Mouse (Mus musculus): Measurements from ENCODE around the gene Slit3. TPM values are rescaled to one million over a fixed set of nuclear protein-coding genes. Genes with fewer than 3 reads are reported as not detected.

Slit3 gene
- total and polyA plus RNA-seq, 3 experiments = 0.55 to 4.8 (median 2.8) TPM

DNA sequence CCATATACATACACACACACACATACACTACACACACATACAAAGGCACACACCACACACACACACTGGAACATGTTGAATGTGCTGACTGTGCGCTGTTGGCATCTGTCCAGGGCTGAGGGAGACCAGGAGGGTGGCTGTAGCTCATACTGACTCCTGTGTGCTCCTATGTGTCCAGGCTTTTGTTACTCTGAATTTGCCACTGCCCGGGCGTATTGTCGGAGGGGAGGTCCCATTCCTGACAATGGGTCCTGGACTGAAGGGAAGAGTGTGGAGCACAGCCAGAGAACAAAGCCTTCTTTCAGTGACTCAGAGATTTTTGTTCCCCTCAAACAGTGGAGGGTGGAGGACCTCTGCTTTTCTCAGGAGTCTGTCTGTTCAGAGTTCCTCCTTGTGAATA is 402.7 kb downstream of the Slit3 start:
- Histone ChIP-seq H3K4me3 (replicated peaks in 1 of 3; ENCODE audit: low read depth in 2 of 3, low read length in 2 of 3, poor library complexity in 1 of 3) (no peak overlapping the region), H3K9me3 (replicated peaks; ENCODE audit: low read length) (no peaks in the 10 kb centered on the region), H3K27me3 (replicated peaks) (no peaks in the 10 kb centered on the region), H3K79me2 (replicated peaks; ENCODE audit: control insufficient read depth, extremely low read depth, insufficient read depth, poor library complexity, severe bottlenecking) (no peaks in the 10 kb centered on the region), H3K36me3 (replicated peaks in 1 of 2; ENCODE audit: control insufficient read depth in 1 of 2, insufficient read depth in 1 of 2, low read length in 1 of 2) (no peaks in the 10 kb centered on the region), H3K4me2 (ENCODE audit: insufficient read depth, low read depth, poor library complexity, severe bottlenecking) (no peak overlapping the region), H3K4me1 (ENCODE audit: control insufficient read depth in 1 of 2, insufficient read depth in 2 of 2) (peaks cover 2 to 12% of the 10 kb centered on the region in 2 experiments; a peak in 3 of 4 replicates), H3K9ac (ENCODE audit: insufficient read depth, low read depth) (no peak overlapping the region), H3K27ac (ENCODE audit: insufficient read depth, low read depth) (no peak overlapping the region)
- TF ChIP-seq RCOR1 (conservative IDR thresholded peaks at IDR 0.05; ENCODE audit: low read depth, low read length) (no peak), MXI1 (IDR thresholded peaks at IDR 0.05; ENCODE audit: low read depth, low read length) (no peak)
- no peak for DNase-seq (ENCODE audit: extremely low read depth)
- dilution Hi-C loops (cut with MboI; ENCODE audit: extremely low pct_ligation_motif_present, extremely low pct_unique_long_range_greater_than_20kb, low sequenced_read_pairs) = no loop called here
- in situ Hi-C loops (cut with MboI; ENCODE audit: low pct_ligation_motif_present, low pct_unique_long_range_greater_than_20kb, low sequenced_read_pairs) = no loop called here

DNA sequence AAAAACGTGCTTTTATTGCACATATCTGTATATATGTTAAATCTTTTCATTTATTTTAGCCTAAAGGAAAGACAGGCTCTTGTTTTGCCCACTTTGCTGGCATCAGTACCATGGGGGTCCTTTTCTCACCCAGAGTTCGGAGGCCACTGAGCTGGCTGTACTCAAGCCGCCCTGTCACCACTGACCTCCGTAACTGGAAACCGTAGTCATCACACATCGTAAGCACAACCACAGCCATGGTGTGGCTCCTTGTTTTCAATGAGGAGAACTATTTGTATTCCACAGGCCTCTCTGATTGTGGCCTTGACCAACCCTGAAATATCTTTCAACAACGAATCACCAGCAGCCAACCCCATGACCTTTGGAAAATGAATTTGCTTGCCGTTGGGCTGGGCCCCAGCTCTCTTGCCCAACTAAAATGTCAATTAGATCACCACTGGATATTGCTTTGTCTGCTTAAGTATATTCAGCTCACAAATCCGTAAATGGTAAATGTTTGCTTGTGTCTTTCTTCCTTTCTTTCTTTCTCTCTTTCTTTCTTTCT is 405.3 kb downstream of the Slit3 start:
- H3K4me3 ChIP-seq (replicated peaks in 1 of 3; ENCODE audit: low read depth in 2 of 3, low read length in 2 of 3, poor library complexity in 1 of 3) = no peak overlapping the region
- H3K4me1 ChIP-seq (ENCODE audit: control insufficient read depth in 1 of 2, insufficient read depth in 2 of 2) = peaks cover 2 to 4% of the 10 kb centered on the region in 2 experiments; a peak in 3 of 4 replicates
- no peak for DNase-seq (ENCODE audit: extremely low read depth)
- in situ Hi-C loops (cut with MboI; ENCODE audit: low pct_ligation_motif_present, low pct_unique_long_range_greater_than_20kb, low sequenced_read_pairs) (no loop called here), dilution Hi-C loops (cut with MboI; ENCODE audit: extremely low pct_ligation_motif_present, extremely low pct_unique_long_range_greater_than_20kb, low sequenced_read_pairs) (no loop called here)
- H3K9ac ChIP-seq (ENCODE audit: insufficient read depth, low read depth) = no peak overlapping the region
- H3K9me3 ChIP-seq (replicated peaks; ENCODE audit: low read length) = no peaks in the 10 kb centered on the region
- no peak overlapping the region for H3K27ac ChIP-seq (ENCODE audit: insufficient read depth, low read depth)
- no peak overlapping the region for H3K4me2 ChIP-seq (ENCODE audit: insufficient read depth, low read depth, poor library complexity, severe bottlenecking)
- no peaks in the 10 kb centered on the region for H3K36me3 ChIP-seq (replicated peaks in 1 of 2; ENCODE audit: control insufficient read depth in 1 of 2, insufficient read depth in 1 of 2, low read length in 1 of 2)
- TF ChIP-seq TCF12 (IDR thresholded peaks at IDR 0.05; ENCODE audit: low read depth, low read length) (no peak), JUN (IDR thresholded peaks at IDR 0.05; ENCODE audit: insufficient read depth, low read depth, low read length) (no peak), ELF1 (IDR thresholded peaks at IDR 0.05; ENCODE audit: low read depth, low read length) (no peak), RAD21 (IDR thresholded peaks at IDR 0.05; ENCODE audit: low read depth, low read length) (no peak), ETS1 (conservative IDR thresholded peaks at IDR 0.05; ENCODE audit: low read depth, low read length) (no peak), RCOR1 (conservative IDR thresholded peaks at IDR 0.05; ENCODE audit: low read depth, low read length) (no peak), MAZ (IDR thresholded peaks at IDR 0.05; ENCODE audit: low read depth, low read length) (no peak), HCFC1 (IDR thresholded peaks at IDR 0.05; ENCODE audit: low read depth, low read length) (no peak), CHD2 (IDR thresholded peaks at IDR 0.05; ENCODE audit: low read length) (no peak), MAX (IDR thresholded peaks at IDR 0.05; ENCODE audit: low read length) (no peak), SMC3 (IDR thresholded peaks at IDR 0.05; ENCODE audit: low read depth, low read length) (no peak), MAFK (IDR thresholded peaks at IDR 0.05; ENCODE audit: insufficient replicate concordance, low read length) (no peak), IRF4 (IDR thresholded peaks at IDR 0.05; ENCODE audit: low read depth, low read length) (no peak), E2F4 (IDR thresholded peaks at IDR 0.05; ENCODE audit: insufficient replicate concordance, low read depth, low read length) (no peak), USF1 (IDR thresholded peaks at IDR 0.05; ENCODE audit: low read depth, low read length) (no peak), ZKSCAN1 (IDR thresholded peaks at IDR 0.05; ENCODE audit: borderline replicate concordance, low read depth, low read length) (no peak), BHLHE40 (IDR thresholded peaks at IDR 0.05; ENCODE audit: low read depth, low read length) (no peak), POLR2AphosphoS2 (IDR thresholded peaks at IDR 0.05; ENCODE audit: low read depth, low read length) (no peak), PAX5 (IDR thresholded peaks at IDR 0.05; ENCODE audit: low read length) (no peak)
- no peaks in the 10 kb centered on the region for H3K79me2 ChIP-seq (replicated peaks; ENCODE audit: control insufficient read depth, extremely low read depth, insufficient read depth, poor library complexity, severe bottlenecking)
- no peaks in the 10 kb centered on the region for H3K27me3 ChIP-seq (replicated peaks)
